Mouse (Mus musculus): ENCODE results near the gene Ercc8. TPM values are rescaled to one million over a fixed set of nuclear protein-coding genes. Genes with fewer than 3 reads are reported as not detected.

Ercc8 gene
- polyA plus RNA-seq, 1 experiment from 2014 or later: 33.5 TPM

GRCm38 (mm10) chr13:108126246-108126645 lies 32.3 kb upstream of the Ercc8 start:
- Histone ChIP-seq H3K27ac (ENCODE audit: low read length) (no peak overlapping the region), H3K4me3 (replicated peaks; ENCODE audit: low read length) (no peak overlapping the region), H3K36me3 (ENCODE audit: control insufficient read depth, insufficient read depth) (no peaks in the 10 kb centered on the region), H3K9ac (replicated peaks; ENCODE audit: low read depth, low read length) (no peak overlapping the region), H3K27me3 (replicated peaks; ENCODE audit: control insufficient read depth, insufficient read depth, low read length) (no peaks in the 10 kb centered on the region), H3K4me2 (ENCODE audit: low read length) (no peak overlapping the region), H3K4me1 (replicated peaks; ENCODE audit: control insufficient read depth, insufficient read depth, low read length) (peaks cover 20% of the 10 kb centered on the region), H3K9me3 (ENCODE audit: control insufficient read depth, low read length) (no peaks in the 10 kb centered on the region)
- 90% methylated on average over 2 of the region's 2 CpGs for WGBS
- ATAC-seq: no peak

DNA sequence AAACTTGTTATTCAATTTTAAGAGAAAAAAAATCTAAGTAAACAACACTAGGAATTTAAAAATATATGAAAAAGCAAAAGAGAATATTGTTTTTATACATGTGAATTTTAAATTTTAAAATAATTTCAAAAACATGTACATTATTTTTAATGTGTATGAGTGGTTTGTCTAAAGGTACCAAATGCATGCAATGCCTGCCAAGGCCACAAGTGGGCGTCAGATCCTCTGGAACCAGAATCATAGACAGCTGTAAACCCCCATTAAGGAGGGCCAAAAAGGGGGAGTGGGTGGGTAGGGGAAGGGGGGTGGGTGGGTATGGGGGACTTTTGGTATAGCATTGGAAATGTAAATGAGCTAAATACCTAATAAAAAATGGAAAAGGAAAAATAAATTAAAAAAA lies 31.4 kb upstream of the Ercc8 start:
- Histone ChIP-seq H3K9me3 (ENCODE audit: control insufficient read depth, low read length) (no peaks in the 10 kb centered on the region), H3K27me3 (replicated peaks; ENCODE audit: control insufficient read depth, insufficient read depth, low read length) (no peaks in the 10 kb centered on the region), H3K4me2 (ENCODE audit: low read length) (no peak overlapping the region), H3K9ac (replicated peaks; ENCODE audit: low read depth, low read length) (no peak overlapping the region), H3K4me3 (replicated peaks; ENCODE audit: low read length) (no peak overlapping the region), H3K4me1 (replicated peaks; ENCODE audit: control insufficient read depth, insufficient read depth, low read length) (peaks cover 20% of the 10 kb centered on the region), H3K27ac (ENCODE audit: low read length) (no peak overlapping the region), H3K36me3 (ENCODE audit: control insufficient read depth, insufficient read depth) (no peaks in the 10 kb centered on the region)
- ATAC-seq: no peak
- 6% methylated on average over 1 of the region's 1 CpGs for WGBS

DNA sequence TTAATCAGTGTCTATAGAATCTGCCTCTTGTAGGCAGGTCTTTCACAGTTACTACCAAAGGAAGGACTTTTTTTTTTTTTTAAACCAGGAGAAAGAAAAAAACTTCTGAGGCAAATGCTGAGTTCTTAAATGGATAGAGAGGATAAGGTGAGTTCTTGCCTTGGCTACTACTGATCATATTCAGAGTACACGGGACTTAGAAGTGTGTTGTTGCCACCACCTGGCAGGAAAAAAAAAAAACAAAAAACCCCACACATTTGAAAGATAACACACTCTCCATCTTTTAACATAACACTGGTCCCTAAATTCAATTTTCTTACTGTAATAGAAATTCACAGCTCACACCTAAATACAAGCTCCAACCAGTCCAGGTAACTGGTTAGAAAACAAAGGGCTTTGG lies 30.6 kb upstream of the Ercc8 start:
- no peaks in the 10 kb centered on the region for H3K36me3 ChIP-seq (ENCODE audit: control insufficient read depth, insufficient read depth)
- H3K4me1 ChIP-seq (replicated peaks; ENCODE audit: control insufficient read depth, insufficient read depth, low read length): peaks cover 17% of the 10 kb centered on the region
- ATAC-seq: no peak
- no peak overlapping the region for H3K27ac ChIP-seq (ENCODE audit: low read length)
- no peaks in the 10 kb centered on the region for H3K9me3 ChIP-seq (ENCODE audit: control insufficient read depth, low read length)
- WGBS: 55% methylated on average over 1 of the region's 1 CpGs
- no peak overlapping the region for H3K4me3 ChIP-seq (replicated peaks; ENCODE audit: low read length)
- H3K27me3 ChIP-seq (replicated peaks; ENCODE audit: control insufficient read depth, insufficient read depth, low read length): no peaks in the 10 kb centered on the region
- H3K9ac ChIP-seq (replicated peaks; ENCODE audit: low read depth, low read length): no peak overlapping the region
- no peak overlapping the region for H3K4me2 ChIP-seq (ENCODE audit: low read length)

DNA sequence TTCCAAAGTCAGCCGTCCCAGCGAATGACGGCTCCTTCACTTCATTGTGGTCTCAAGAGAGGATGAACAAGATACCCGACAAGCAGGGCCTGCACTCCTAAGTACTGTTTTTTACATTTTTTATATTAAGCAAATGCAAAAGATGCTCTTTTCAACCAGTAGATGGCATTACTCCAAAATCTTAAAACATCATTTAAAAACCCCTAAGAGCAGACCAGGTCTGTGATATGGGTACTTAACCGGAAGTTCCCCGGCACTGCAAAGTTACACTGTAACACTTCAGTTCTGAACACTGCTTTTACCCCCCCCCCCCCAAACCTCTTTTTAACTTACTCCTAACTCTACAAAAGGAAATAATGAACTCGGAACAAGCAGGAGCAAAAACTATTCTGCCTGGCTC lies 29.5 kb upstream of the Ercc8 start:
- Histone ChIP-seq H3K9me3 (ENCODE audit: control insufficient read depth, low read length) (no peaks in the 10 kb centered on the region), H3K36me3 (ENCODE audit: control insufficient read depth, insufficient read depth) (no peaks in the 10 kb centered on the region), H3K4me2 (ENCODE audit: low read length) (no peak overlapping the region), H3K27ac (ENCODE audit: low read length) (no peak overlapping the region), H3K9ac (replicated peaks; ENCODE audit: low read depth, low read length) (no peak overlapping the region), H3K4me3 (replicated peaks; ENCODE audit: low read length) (no peak overlapping the region), H3K4me1 (replicated peaks; ENCODE audit: control insufficient read depth, insufficient read depth, low read length) (peaks cover 10% of the 10 kb centered on the region), H3K27me3 (replicated peaks; ENCODE audit: control insufficient read depth, insufficient read depth, low read length) (no peaks in the 10 kb centered on the region)
- WGBS: 47% methylated on average over 7 of the region's 7 CpGs
- no peak for ATAC-seq

- H3K4me1 ChIP-seq (replicated peaks; ENCODE audit: control insufficient read depth, insufficient read depth, low read length): peaks cover 8% of the 10 kb centered on the region
- no peak overlapping the region for H3K9ac ChIP-seq (replicated peaks; ENCODE audit: low read depth, low read length)
- H3K4me2 ChIP-seq (ENCODE audit: low read length): no peak overlapping the region
- ATAC-seq: no peak
- H3K27me3 ChIP-seq (replicated peaks; ENCODE audit: control insufficient read depth, insufficient read depth, low read length): no peaks in the 10 kb centered on the region
- H3K36me3 ChIP-seq (ENCODE audit: control insufficient read depth, insufficient read depth): no peaks in the 10 kb centered on the region
- H3K9me3 ChIP-seq (ENCODE audit: control insufficient read depth, low read length): no peaks in the 10 kb centered on the region
- 72% methylated on average over 5 of the region's 5 CpGs for WGBS
- H3K27ac ChIP-seq (ENCODE audit: low read length): no peak overlapping the region
- H3K4me3 ChIP-seq (replicated peaks; ENCODE audit: low read length): no peak overlapping the region
Measured at GRCm38 (mm10) chr13:108130737-108131136, 27.8 kb upstream of the Ercc8 start.

- Histone ChIP-seq H3K9me3 (ENCODE audit: control insufficient read depth, low read length) (no peaks in the 10 kb centered on the region), H3K4me2 (ENCODE audit: low read length) (no peak overlapping the region), H3K27ac (ENCODE audit: low read length) (no peak overlapping the region), H3K36me3 (ENCODE audit: control insufficient read depth, insufficient read depth) (no peaks in the 10 kb centered on the region), H3K27me3 (replicated peaks; ENCODE audit: control insufficient read depth, insufficient read depth, low read length) (no peaks in the 10 kb centered on the region), H3K4me3 (replicated peaks; ENCODE audit: low read length) (no peak overlapping the region), H3K4me1 (replicated peaks; ENCODE audit: control insufficient read depth, insufficient read depth, low read length) (peaks cover 8% of the 10 kb centered on the region), H3K9ac (replicated peaks; ENCODE audit: low read depth, low read length) (no peak overlapping the region)
- 59% methylated on average over 6 of the region's 6 CpGs for WGBS
- ATAC-seq: no peak
Measured at GRCm38 (mm10) chr13:108132031-108132819, 26.3 kb upstream of the Ercc8 start.

DNA sequence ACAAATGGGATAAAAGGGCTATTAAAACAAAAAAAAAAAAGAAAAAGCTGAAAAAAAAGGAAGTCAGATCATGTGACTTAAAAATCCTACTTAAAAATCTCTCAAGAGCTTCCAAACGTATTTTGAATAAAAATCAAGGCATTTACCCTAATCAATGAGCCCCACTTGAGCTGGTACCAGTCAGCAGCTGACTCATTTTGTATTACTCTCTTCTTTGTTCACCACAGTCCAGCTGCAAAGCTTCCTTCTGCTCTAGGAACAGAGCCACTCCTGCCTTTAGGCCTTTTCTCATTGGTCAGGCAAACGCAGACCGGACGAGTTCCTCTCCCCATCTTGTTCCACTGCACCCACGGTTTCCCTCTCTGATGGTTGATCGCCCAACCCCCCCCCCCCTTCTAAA lies 22.9 kb upstream of the Ercc8 start:
- H3K9me3 ChIP-seq (ENCODE audit: control insufficient read depth, low read length): no peaks in the 10 kb centered on the region
- no peak overlapping the region for H3K9ac ChIP-seq (replicated peaks; ENCODE audit: low read depth, low read length)
- H3K27ac ChIP-seq (ENCODE audit: low read length): no peak overlapping the region
- H3K4me2 ChIP-seq (ENCODE audit: low read length): no peak overlapping the region
- no peak overlapping the region for H3K4me3 ChIP-seq (replicated peaks; ENCODE audit: low read length)
- no peak for ATAC-seq
- H3K27me3 ChIP-seq (replicated peaks; ENCODE audit: control insufficient read depth, insufficient read depth, low read length): no peaks in the 10 kb centered on the region
- H3K4me1 ChIP-seq (replicated peaks; ENCODE audit: control insufficient read depth, insufficient read depth, low read length): peaks cover 2% of the 10 kb centered on the region; the same call in 1 of the 2 replicates
- no peaks in the 10 kb centered on the region for H3K36me3 ChIP-seq (ENCODE audit: control insufficient read depth, insufficient read depth)
- WGBS: 71% methylated on average over 6 of the region's 6 CpGs

- peak overlapping the region; percentile 58 for H3K27ac ChIP-seq (ENCODE audit: low read length)
- peak; percentile 72 for ATAC-seq
- no peak overlapping the region for H3K9ac ChIP-seq (replicated peaks; ENCODE audit: low read depth, low read length)
- no peaks in the 10 kb centered on the region for H3K27me3 ChIP-seq (replicated peaks; ENCODE audit: control insufficient read depth, insufficient read depth, low read length)
- no peaks in the 10 kb centered on the region for H3K36me3 ChIP-seq (ENCODE audit: control insufficient read depth, insufficient read depth)
- no peak overlapping the region for H3K4me2 ChIP-seq (ENCODE audit: low read length)
- whole genome bisulfite sequencing: 69% methylated on average over 5 of the region's 5 CpGs
- H3K4me3 ChIP-seq (replicated peaks; ENCODE audit: low read length): no peak overlapping the region
- no peaks in the 10 kb centered on the region for H3K9me3 ChIP-seq (ENCODE audit: control insufficient read depth, low read length)
- no peaks in the 10 kb centered on the region for H3K4me1 ChIP-seq (replicated peaks; ENCODE audit: control insufficient read depth, insufficient read depth, low read length)
Measured at GRCm38 (mm10) chr13:108138403-108138977, 20.0 kb upstream of the Ercc8 start.

- ATAC-seq: no peak
- Histone ChIP-seq H3K9ac (replicated peaks; ENCODE audit: low read depth, low read length) (no peak overlapping the region), H3K4me3 (replicated peaks; ENCODE audit: low read length) (no peak overlapping the region), H3K27ac (ENCODE audit: low read length) (no peak overlapping the region), H3K4me1 (replicated peaks; ENCODE audit: control insufficient read depth, insufficient read depth, low read length) (no peaks in the 10 kb centered on the region), H3K4me2 (ENCODE audit: low read length) (no peak overlapping the region), H3K9me3 (ENCODE audit: control insufficient read depth, low read length) (no peaks in the 10 kb centered on the region), H3K27me3 (replicated peaks; ENCODE audit: control insufficient read depth, insufficient read depth, low read length) (no peaks in the 10 kb centered on the region), H3K36me3 (ENCODE audit: control insufficient read depth, insufficient read depth) (no peaks in the 10 kb centered on the region)
- WGBS: 93% methylated on average over 8 of the region's 8 CpGs
Measured at GRCm38 (mm10) chr13:108144086-108144485, 14.4 kb upstream of the Ercc8 start.

Data from forebrain, embryonic 16.5 days (tissue).